Mouse (Mus musculus): ENCODE data around the gene 4930572O03Rik.
"Not testable (repeated sequence)": the region's sequence is repeated elsewhere in the genome, so short reads cannot be mapped to it uniquely, and the experiment has no call there.

Gene 4930572O03Rik

DNA sequence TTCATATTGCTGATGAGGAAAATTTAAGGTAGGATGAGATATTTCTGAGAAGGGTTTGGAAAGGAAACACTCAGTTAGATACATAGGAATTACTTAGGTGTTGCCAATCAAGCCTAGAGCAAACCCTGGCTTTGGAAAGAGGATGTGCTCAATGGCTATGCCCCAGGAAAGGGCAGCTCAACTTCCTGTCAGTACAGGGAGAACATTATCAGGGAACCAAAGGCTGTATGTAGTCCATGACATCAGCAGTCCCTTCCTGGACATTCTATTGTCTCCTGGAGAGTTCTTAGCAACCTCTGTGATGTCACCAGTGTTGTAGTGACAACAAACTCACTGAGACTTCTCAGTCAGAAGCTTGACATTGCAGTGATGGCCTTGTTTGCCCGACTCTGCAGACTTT is 38.1 kb downstream of the 4930572O03Rik start, which contains the start of gene Speer4d:
Speer4d (plus strand) TSS at position 301 of the 400 bp plus-strand sequence.
- not testable (repeated sequence) for DNase-seq (ENCODE audit: low spot score in 2 of 2)

DNA sequence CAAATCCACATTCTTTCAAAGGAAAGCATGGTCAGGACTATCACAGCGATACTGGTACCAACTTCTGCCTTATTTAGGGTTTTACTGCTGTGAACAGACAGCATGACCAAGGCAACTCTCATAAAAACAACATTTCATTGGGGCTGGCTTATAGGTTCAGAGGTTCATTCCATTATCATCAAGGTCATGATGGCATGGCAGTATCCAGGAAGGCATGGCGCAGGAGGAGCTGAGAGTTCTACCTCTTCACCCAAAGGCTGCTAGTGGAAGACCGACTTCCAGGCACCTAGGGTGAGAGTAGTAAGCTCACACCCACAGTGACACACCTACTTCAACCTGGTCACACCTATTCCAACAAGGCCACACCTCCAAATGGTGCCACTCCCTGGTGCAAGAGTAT is 40.7 kb downstream of the 4930572O03Rik start:
- DNase-seq (ENCODE audit: low spot score in 2 of 2) = not testable (repeated sequence)

DNA sequence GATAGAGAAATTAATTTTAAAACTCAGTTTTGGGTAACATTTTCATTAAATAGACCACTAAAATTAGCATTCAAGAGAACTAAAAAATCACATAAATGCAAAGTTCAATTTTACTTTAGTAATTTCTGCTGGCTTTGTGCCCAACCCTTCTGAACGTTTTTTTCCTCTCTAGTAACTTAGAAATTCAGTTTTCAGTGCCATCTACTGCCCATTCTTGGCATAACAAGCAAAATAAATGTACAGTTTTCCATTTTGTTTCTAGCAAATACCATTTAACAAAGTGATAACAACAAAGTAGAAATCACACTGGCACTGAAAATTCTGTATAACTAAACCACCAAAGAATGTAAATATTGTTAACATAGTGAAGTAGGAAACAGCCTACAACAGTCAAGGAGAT is 46.2 kb downstream of the 4930572O03Rik start:
- DNase-seq (ENCODE audit: low spot score in 2 of 2) = not testable (repeated sequence)

DNA sequence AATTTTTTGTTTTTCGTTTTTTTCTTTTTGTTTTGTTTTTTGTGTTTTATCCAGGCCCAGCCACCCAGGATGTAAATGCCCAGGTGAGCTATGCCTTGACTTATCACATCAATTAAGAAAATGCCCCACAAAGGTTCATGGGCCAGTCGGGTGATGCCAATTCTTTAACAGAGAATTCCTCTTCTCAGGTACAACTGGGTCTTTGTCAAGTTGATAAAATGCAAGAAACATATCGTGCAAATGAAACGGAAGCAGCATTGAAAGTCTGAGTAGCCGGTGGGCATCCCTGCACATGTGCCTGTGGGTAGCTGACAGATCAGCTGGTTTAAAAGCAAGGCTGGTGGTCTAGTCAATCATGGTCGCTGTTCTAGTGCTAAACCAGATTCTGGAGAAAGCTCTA is 50.2 kb downstream of the 4930572O03Rik start:
- peak in 1 of 2 experiments; percentile 25 for DNase-seq (ENCODE audit: low spot score in 2 of 2)

DNA sequence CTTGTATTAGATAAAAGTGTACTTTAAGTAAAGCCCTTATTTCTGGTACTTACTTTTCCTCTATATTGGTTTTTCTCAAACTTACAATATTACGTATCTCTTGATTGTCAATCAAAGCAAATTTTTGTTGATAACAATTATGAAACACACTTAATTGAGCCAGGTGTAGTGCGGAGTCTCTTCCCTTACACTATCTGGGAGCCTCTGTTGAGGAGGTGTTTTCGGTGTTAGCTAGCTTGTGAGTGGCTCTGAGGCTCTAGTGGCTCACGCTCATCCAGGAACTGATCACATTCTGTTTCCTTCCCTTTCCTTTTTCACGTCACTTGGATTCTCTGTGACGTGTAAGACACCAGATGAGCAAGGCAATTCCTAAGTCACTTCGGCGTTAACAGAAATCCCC is 53.3 kb downstream of the 4930572O03Rik start:
- not testable (repeated sequence) for DNase-seq (ENCODE audit: low spot score in 2 of 2)

DNA sequence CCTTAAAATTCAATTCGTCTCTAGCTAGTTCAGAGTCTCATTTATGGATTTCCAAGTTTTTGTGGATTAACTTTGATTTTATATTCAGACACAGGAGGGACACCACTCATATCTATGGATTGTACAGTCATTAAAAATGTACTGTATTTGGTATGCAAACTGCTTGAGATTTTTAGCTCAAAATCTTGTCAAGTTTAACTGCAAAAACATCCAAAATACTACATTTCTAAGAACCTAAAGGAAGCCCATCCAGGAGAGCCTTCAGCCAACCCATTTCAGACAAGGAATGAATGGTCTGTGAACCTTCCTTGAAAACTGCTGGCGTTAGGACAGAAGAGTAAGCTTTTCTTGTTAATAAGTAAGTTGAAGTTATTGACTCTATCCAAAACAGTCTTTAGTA is 53.9 kb downstream of the 4930572O03Rik start:
- not testable (repeated sequence) for DNase-seq (ENCODE audit: low spot score in 2 of 2)

DNA sequence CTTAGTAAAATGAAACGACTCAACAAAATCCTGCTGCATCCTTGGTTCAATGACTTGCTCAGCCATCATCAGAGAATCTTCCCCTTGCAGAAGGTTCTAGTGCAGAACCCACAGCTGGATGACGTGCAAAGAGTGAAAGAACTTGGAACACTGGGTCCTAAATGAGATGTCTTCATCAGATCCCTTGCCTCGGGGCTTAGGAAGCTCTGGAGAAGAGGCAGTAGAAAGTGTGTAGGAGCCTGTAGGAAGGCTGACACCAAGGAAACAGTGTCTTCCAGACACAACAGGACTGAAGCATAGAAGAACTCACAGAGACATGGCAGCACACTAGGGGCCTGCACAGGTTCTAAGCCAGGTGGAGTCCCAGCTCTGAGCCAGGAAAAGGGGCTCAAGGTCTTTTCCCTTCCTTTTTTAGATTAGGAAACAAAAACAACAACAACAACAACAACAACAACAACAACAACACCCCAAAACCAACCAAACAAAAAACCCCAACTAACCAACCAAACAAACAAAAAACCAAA is 54.4 kb downstream of the 4930572O03Rik start:
- DNase-seq (ENCODE audit: low spot score in 2 of 2) = not testable (repeated sequence)
